Mouse (Mus musculus) G1E-ER4 (cell line): ENCODE results near the gene Cd96. TPM values are rescaled to one million over a fixed set of nuclear protein-coding genes. Genes with fewer than 3 reads are reported as not detected.

Source experiments
- GATA1 ChIP-seq: IDR thresholded peaks from one replicate; pipeline ENCODE4 v1.8.0; 2012; ENCODE audit warnings: low read length, inconsistent platforms
- polyA plus RNA-seq: library from polyadenylated mRNA; stranded (reverse); fragments of >175 nt; gene quantifications from 2 replicates; pipeline ENCODE4 v1.2.3, GENCODE M21; 2012

Gene Cd96
- polyA plus RNA-seq, 1 experiment = not detected

GRCm38 (mm10) chr16:46092935-46093334, 27.1 kb downstream of the Cd96 start:
- TF ChIP-seq GATA1 = no peak

- no peak for TF ChIP-seq GATA1
Observed at GRCm38 (mm10) chr16:46086874-46087473, 33.1 kb downstream of the Cd96 start.

GRCm38 (mm10) chr16:46068000-46068399, 52.1 kb downstream of the Cd96 start:
- no peak for TF ChIP-seq GATA1

DNA sequence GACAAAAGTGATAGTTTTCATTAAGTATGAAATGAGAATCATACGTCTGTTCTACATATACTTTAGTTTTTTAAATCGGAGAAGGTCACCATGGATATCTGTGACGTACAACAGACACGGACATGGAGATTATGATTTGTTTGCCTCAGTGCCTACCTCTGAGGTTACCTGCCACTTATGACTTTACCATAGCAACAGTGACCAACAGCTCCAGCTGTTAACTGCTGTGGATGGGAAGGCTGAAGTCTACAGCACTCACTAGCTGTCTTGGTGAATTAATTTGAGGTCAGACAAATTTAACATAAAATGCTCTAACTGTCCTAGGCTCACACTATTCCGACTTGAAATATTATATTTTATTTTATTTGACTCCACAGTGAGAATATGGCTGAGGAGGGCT, 56.8 kb downstream of the Cd96 start:
- no peak for TF ChIP-seq GATA1

GRCm38 (mm10) chr16:46046906-46047305, 73.1 kb downstream of the Cd96 start:
- TF ChIP-seq GATA1 = no peak

DNA sequence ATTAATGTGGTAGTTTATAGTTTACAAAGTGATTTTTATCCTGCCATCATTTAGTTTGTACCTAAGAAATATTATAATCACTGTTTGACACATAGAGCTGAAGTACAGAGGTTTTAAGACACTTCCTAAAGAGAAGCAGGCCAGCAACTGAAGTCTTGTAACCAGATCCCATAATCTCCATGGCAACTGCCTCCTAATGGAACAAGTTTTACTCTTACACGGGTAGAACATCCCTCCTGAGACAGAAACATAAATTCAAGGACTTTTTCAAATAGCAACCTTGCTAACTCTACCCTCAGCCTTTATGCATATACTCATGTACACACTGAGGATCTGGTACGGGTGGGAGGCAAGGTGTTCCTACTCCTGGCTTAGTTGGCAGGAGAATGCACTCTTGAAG, 83.8 kb downstream of the Cd96 start:
- TF ChIP-seq GATA1 = no peak

DNA sequence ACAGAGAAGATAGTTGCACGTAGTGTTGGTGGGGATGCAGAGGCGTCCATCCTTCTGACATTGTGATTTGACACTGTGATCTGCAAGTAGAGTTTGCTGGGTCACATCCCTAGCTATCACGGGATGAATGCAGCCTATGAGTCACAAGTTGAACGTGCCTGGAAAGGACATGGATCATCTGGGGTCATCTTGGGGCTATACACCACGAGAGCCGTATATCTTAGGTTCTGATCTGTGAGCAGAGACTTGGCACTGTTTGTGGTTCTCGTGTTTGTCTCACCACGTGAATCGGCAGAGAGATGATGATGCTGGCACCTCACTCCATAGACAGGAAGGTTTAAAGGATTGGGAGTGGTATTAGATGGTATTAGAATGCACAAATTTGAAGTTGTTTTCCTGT, 86.2 kb downstream of the Cd96 start:
- no peak for TF ChIP-seq GATA1

- TF ChIP-seq GATA1 = no peak
Observed at GRCm38 (mm10) chr16:46022958-46023491, 97.0 kb downstream of the Cd96 start.

DNA sequence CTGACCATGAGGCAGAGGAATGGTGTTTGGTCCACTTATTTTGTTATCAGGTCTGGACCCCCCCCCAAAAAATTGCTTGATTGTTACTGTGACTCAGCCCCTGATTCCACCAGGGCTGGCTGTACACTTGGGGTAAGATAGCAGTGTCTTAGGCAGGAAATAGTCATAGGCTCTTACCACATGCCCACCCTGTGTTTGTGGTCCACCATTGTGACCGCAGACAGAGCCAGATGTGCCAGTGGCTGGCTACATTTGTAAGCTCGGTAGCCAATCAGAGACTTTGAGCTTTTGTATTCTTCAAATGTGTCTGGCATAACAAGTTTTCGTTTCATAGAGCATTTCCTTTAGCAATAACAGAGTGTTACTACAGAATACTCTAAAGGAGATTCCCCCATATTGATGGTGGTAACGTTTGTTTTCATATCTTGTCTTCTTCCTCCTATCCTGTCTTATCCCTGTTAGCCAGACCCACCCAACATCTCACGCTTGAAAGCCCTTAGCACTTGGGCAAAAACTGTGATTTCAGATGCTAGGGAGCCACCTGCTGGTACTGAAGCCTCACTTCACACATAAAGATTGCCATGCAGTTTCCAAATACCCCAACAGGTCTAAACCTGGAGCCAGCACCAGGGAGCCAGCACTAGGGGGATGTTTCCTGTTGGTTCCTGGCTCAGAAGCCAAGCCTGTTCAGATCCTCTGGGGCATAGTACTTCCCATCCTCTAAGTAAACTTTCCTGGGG, 97.7 kb downstream of the Cd96 start:
- TF ChIP-seq GATA1 = no peak

DNA sequence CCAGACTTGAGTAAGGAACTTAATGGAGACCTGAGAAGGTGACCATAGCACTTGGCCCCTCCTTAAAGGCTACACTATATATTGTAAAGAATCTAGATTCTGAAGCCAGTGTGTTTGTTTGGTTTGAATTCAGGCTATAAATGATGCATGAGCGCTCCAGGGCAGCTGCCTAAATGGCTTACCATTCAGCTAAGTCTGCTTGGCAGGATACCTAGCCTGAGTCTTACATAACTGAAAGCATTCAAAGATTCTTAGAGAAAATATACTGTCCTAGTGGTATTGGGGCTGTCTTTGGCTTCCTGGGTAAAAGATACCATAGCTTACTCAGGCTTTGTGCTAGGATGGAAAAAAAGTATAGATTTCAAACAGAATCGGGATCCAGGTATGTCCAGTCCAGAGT, 98.7 kb downstream of the Cd96 start:
- TF ChIP-seq GATA1 = no peak

GRCm38 (mm10) chr16:46020396-46020795, 99.7 kb downstream of the Cd96 start:
- TF ChIP-seq GATA1 = no peak

- TF ChIP-seq GATA1 = no peak
Observed at GRCm38 (mm10) chr16:46019799-46020198, 100.3 kb downstream of the Cd96 start.

- no peak for TF ChIP-seq GATA1
Observed at GRCm38 (mm10) chr16:46019359-46019758, 100.7 kb downstream of the Cd96 start.

DNA sequence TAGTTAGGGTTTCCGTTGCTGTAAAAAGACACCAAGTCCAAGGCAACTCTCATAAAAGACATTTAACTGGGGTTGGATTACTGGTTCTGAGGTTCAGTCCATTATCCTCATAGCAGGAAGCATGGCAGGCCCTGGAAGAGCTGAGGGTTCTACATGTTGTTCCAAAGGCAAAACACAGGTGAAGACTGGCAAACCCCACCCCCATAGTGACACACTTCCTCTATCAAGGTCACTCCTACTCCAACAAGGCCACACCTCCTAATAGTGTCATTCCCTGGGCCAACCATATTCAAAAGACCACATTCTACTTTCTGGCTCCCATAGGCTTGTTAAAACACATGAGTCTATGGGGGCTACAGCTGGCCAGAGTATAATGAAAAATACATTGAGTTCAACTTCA, 108.4 kb downstream of the Cd96 start:
- no peak for TF ChIP-seq GATA1

- TF ChIP-seq GATA1 = no peak
Observed at GRCm38 (mm10) chr16:46010906-46011220, 109.2 kb downstream of the Cd96 start.

DNA sequence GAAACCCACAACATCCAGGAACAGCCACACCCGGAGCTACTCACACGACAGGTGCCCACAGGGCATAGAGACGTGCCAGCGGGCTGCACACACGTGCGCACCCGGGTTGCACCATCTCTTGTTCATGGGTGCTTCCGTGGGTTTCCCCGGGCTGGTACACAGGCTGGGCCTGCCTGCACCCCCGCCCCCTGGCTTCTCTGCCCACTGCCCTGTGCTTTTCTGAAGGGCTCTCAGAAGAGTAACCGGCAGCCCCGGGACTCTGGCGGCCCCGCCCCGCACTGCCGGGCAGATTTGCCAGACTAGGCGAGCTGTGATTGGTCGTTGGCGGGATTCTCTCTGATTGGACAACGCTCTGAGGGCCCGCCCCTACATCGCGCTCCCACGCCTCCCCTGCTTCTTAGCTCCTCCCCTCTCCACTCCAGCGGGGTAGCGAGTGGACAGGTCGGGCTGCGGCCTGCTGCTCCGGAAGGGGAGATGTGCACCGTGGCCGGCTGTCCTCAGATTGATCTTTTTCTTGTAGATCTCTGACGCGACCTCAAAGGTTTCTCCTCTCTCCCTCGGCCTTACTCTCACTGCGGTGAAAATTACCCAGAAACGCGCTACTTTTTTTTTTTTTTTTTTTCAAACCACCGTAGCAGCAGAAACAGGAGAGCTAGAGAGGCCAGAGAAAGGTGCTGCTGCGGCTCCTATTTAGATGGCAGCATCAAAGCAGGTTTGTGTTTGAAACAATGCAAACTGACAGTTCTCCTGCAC, 109.7 kb downstream of the Cd96 start, which contains the start of gene Plcxd2:
Gene Plcxd2, minus strand, starts transcription at position 66 of the 753 bp plus-strand sequence.
- TF ChIP-seq GATA1 = no peak
